Mouse (Mus musculus): ENCODE measurements around the gene Timp1.

GRCm38 (mm10) chrX:20915075-20915474 is 45.1 kb downstream of the Timp1 start:
- TF ChIP-seq CTCF (IDR thresholded peaks at IDR 0.05) (no peak), EP300 (IDR thresholded peaks at IDR 0.05) (no peak)

Measured in lung, postnatal 0 days (tissue).